ENCODE assay signal across 20 mouse cellular contexts in genomic region chr4:134514309-134514930, GRCm38 (mm10). TPM values are rescaled to one million over a fixed set of nuclear protein-coding genes. Genes with fewer than 3 reads are reported as not detected.
DNase-seq lines count a peak whose midpoint lies in the region; ATAC-seq lines count a peak whose summit lies in the region.
"Had no signal": no experiment of that assay in that cellular context is flagged by ENCODE, and none has a peak within 500 bp of the region (broad histone marks: within the 10 kb centered on the region; RNA-seq: fewer than 3 reads in every experiment).

No protein-coding gene starts in this region.

- WGBS in midbrain, embryonic 11.5 days: 93% methylated on average over 11 of the region's 11 CpGs
- WGBS in midbrain, embryonic 14.5 days: 96% methylated on average over 11 of the region's 11 CpGs
- 45% methylated on average over 11 of the region's 11 CpGs for WGBS in liver, embryonic 13.5 days (ENCODE audit: insufficient replicate concordance)
- WGBS in stomach, embryonic 15.5 days: 85% methylated on average over 11 of the region's 11 CpGs

- ATAC-seq in erythroblast, adult 5-6 weeks (replicated peaks; ENCODE audit: low FRiP score, poor library complexity, severe bottlenecking): no peak
- ATAC-seq in midbrain, embryonic 11.5 days (ENCODE audit: low FRiP score): no peak
- ATAC-seq in midbrain, embryonic 14.5 days (ENCODE audit: low FRiP score, low TSS enrichment): no peak
- ATAC-seq in liver, embryonic 13.5 days (ENCODE audit: low read depth): 0 out of 2 replicates have a peak, but pooled peaks have one; percentile 20
- ATAC-seq in stomach, embryonic 15.5 days (ENCODE audit: insufficient read depth, low FRiP score, low read depth): no peak
- ATAC-seq: activated CD4-positive, CD25-positive, alpha-beta regulatory T cell, adult 4 months; forebrain, embryonic 15.5 days; Patski had no signal

- peak overlapping the region; percentile 31 for H3K4me3 ChIP-seq in erythroblast, embryonic 14.5 days (replicated peaks)
- no peak overlapping the region for H3K4me3 ChIP-seq in midbrain, embryonic 11.5 days (ENCODE audit: low read depth, low read length)
- H3K4me3 ChIP-seq in midbrain, embryonic 14.5 days (replicated peaks; ENCODE audit: low read depth, low read length): no peak overlapping the region
- peak overlapping the region; percentile 77 for H3K4me3 ChIP-seq in liver, embryonic 13.5 days (replicated peaks)
- H3K4me3 ChIP-seq in stomach, embryonic 15.5 days (replicated peaks): no peak overlapping the region
- H3K4me3 ChIP-seq: forebrain, embryonic 15.5 days; heart, embryonic 15.5 days; hindbrain, embryonic 10.5 days; neural tube, embryonic 12.5 days had no signal

- peaks cover 57% of the 10 kb centered on the region for H3K4me1 ChIP-seq in erythroblast, embryonic 14.5 days (ENCODE audit: control insufficient read depth)
- peaks cover 15% of the 10 kb centered on the region for H3K4me1 ChIP-seq in midbrain, embryonic 11.5 days (ENCODE audit: control insufficient read depth, insufficient read depth, low read length)
- H3K4me1 ChIP-seq in midbrain, embryonic 14.5 days (ENCODE audit: control insufficient read depth, insufficient read depth, low read length): no peaks in the 10 kb centered on the region; the same call in 1 of the 2 replicates
- H3K4me1 ChIP-seq in liver, embryonic 13.5 days (replicated peaks): peaks cover 78% of the 10 kb centered on the region
- peaks cover 22% of the 10 kb centered on the region for H3K4me1 ChIP-seq in stomach, embryonic 15.5 days

- peaks cover 47% of the 10 kb centered on the region for H3K36me3 ChIP-seq in erythroblast, embryonic 14.5 days (ENCODE audit: control insufficient read depth)
- no peaks in the 10 kb centered on the region for H3K36me3 ChIP-seq in midbrain, embryonic 11.5 days (ENCODE audit: control insufficient read depth, insufficient read depth, low read length)
- H3K36me3 ChIP-seq in midbrain, embryonic 14.5 days (ENCODE audit: control insufficient read depth, insufficient read depth, low read length): no peaks in the 10 kb centered on the region
- peaks cover 45% of the 10 kb centered on the region for H3K36me3 ChIP-seq in liver, embryonic 13.5 days
- no peaks in the 10 kb centered on the region for H3K36me3 ChIP-seq in stomach, embryonic 15.5 days
- H3K36me3 ChIP-seq: forebrain, embryonic 15.5 days; heart, embryonic 15.5 days; neural tube, embryonic 12.5 days had no signal

- DNase-seq in midbrain, embryonic 11.5 days (ENCODE audit: low spot score, missing footprints): peak; percentile 6
- DNase-seq in midbrain, embryonic 14.5 days: no peak
- DNase-seq in liver, embryonic 13.5 days: peak; percentile 51
- no peak for DNase-seq in left cerebral cortex, postnatal 4 days
- no peak for DNase-seq in left cerebral cortex, postnatal 25 days (ENCODE audit: low spot score in 2 of 2)
- DNase-seq: cerebellum, adult 9-11 months; embryo, embryonic 11 days; kidney, postnatal 4 days; spleen, adult 18-20 months; thymus, postnatal 36 days had no signal

- H3K27me3 ChIP-seq in erythroblast, embryonic 14.5 days (ENCODE audit: control insufficient read depth): no peaks in the 10 kb centered on the region
- H3K27me3 ChIP-seq in midbrain, embryonic 11.5 days (ENCODE audit: control insufficient read depth, insufficient read depth, low read length): no peaks in the 10 kb centered on the region
- H3K27me3 ChIP-seq in midbrain, embryonic 14.5 days (ENCODE audit: control insufficient read depth, insufficient read depth, low read length): no peaks in the 10 kb centered on the region
- no peaks in the 10 kb centered on the region for H3K27me3 ChIP-seq in liver, embryonic 13.5 days
- no peaks in the 10 kb centered on the region for H3K27me3 ChIP-seq in stomach, embryonic 15.5 days (replicated peaks)
- H3K27me3 ChIP-seq: forebrain, embryonic 15.5 days; heart, embryonic 15.5 days; neural tube, embryonic 12.5 days; Patski had no signal

- H3K27ac ChIP-seq in midbrain, embryonic 11.5 days (ENCODE audit: low read depth, low read length): no peak overlapping the region
- no peak overlapping the region for H3K27ac ChIP-seq in midbrain, embryonic 14.5 days (replicated peaks; ENCODE audit: low read depth, low read length)
- H3K27ac ChIP-seq in liver, embryonic 13.5 days: peak overlapping the region; percentile 88
- peak overlapping the region; percentile 26; the same call in 1 of the 2 replicates for H3K27ac ChIP-seq in stomach, embryonic 15.5 days
- H3K27ac ChIP-seq: forebrain, embryonic 15.5 days; hindbrain, embryonic 10.5 days; neural tube, embryonic 12.5 days had no signal

- intact Hi-C loops in left cerebral cortex, postnatal 4 days (cut with DNase I): no loop called here
- intact Hi-C loops in left cerebral cortex, postnatal 25 days (cut with DNase I): no loop called here

- H3K9me3 ChIP-seq in erythroblast, embryonic 14.5 days (ENCODE audit: control insufficient read depth, low read length): no peaks in the 10 kb centered on the region
- H3K9me3 ChIP-seq in midbrain, embryonic 11.5 days (ENCODE audit: control insufficient read depth, low read length): no peaks in the 10 kb centered on the region
- H3K9me3 ChIP-seq in midbrain, embryonic 14.5 days (ENCODE audit: control insufficient read depth, low read length): no peaks in the 10 kb centered on the region
- no peaks in the 10 kb centered on the region for H3K9me3 ChIP-seq in liver, embryonic 13.5 days (replicated peaks)
- no peaks in the 10 kb centered on the region for H3K9me3 ChIP-seq in stomach, embryonic 15.5 days
- H3K9me3 ChIP-seq: forebrain, embryonic 15.5 days; heart, embryonic 15.5 days; hindbrain, embryonic 10.5 days; neural tube, embryonic 12.5 days had no signal

- no peak overlapping the region for H3K9ac ChIP-seq in midbrain, embryonic 11.5 days (ENCODE audit: low read length)
- H3K9ac ChIP-seq in midbrain, embryonic 14.5 days (replicated peaks; ENCODE audit: low read length): no peak overlapping the region
- peak overlapping the region; percentile 62 for H3K9ac ChIP-seq in liver, embryonic 13.5 days
- 0 out of 2 replicates have a peak overlapping the region, but pooled peaks have one; percentile 1 for H3K9ac ChIP-seq in stomach, embryonic 15.5 days
- H3K9ac ChIP-seq: forebrain, embryonic 15.5 days; heart, embryonic 15.5 days; neural tube, embryonic 12.5 days had no signal

- H3K4me2 ChIP-seq in midbrain, embryonic 11.5 days: no peak overlapping the region
- no peak overlapping the region for H3K4me2 ChIP-seq in midbrain, embryonic 14.5 days (ENCODE audit: low read length)
- peak overlapping the region; percentile 93 for H3K4me2 ChIP-seq in liver, embryonic 13.5 days
- no peak overlapping the region for H3K4me2 ChIP-seq in stomach, embryonic 15.5 days
- H3K4me2 ChIP-seq: forebrain, embryonic 15.5 days; heart, embryonic 15.5 days; neural tube, embryonic 12.5 days had no signal

RNA-seq across cellular contexts. Expression of gene Aunip, which starts 3.6 kb away (rescaled TPM):
- 0.18 and 0.29 TPM in 2 replicates for polyA plus RNA-seq in erythroblast, embryonic 14.5 days (2012)
- 4.0 and 7.3 TPM in 2 replicates for total RNA-seq in erythroblast, adult 5-6 weeks (2015; ENCODE audit: low replicate concordance)
- 6.8 and 8.4 TPM in 2 replicates for total RNA-seq in erythroblast, adult 5-6 weeks (2017; ENCODE audit: low replicate concordance)
- 7.8 and 7.9 TPM in 2 replicates for polyA plus RNA-seq in midbrain, embryonic 11.5 days (2014; fragmentation: Nextera tagmentation; extraction: Ambion mirVana)
- 0.78 and 1.6 TPM in 2 replicates for polyA plus RNA-seq in midbrain, embryonic 14.5 days (2014; fragmentation: Nextera tagmentation; extraction: Ambion mirVana)
- 25.4 and 30.6 TPM in 2 replicates for polyA plus RNA-seq in liver, embryonic 13.5 days (2015; fragmentation: Nextera tagmentation; extraction: Ambion mirVana)
- polyA plus RNA-seq in stomach, embryonic 15.5 days (2015; fragmentation: Nextera tagmentation; extraction: Ambion mirVana): 12.7 and 14.0 TPM in 2 replicates
- 1 to 10 TPM; 1.4 to 1.8 TPM for total RNA-seq in left cerebral cortex, postnatal 4 days (2021)
- total RNA-seq in left cerebral cortex, postnatal 25 days (2021): under 1 TPM; 0.37 to 0.60 TPM
- total RNA-seq: monocyte, adult 5-6 weeks had no signal

RNA-seq across cellular contexts. Expression of gene Paqr7, which starts 17.9 kb away (rescaled TPM):
- 0.10 TPM in 1 of 2 replicates, not detected in the other for polyA plus RNA-seq in erythroblast, embryonic 14.5 days (2012)
- 1.7 and 4.4 TPM in 2 replicates for total RNA-seq in erythroblast, adult 5-6 weeks (2015; ENCODE audit: low replicate concordance)
- total RNA-seq in erythroblast, adult 5-6 weeks (2017; ENCODE audit: low replicate concordance): 2.1 and 7.8 TPM in 2 replicates
- 1.3 and 1.4 TPM in 2 replicates for polyA plus RNA-seq in midbrain, embryonic 11.5 days (2014; fragmentation: Nextera tagmentation; extraction: Ambion mirVana)
- 6.6 and 14.3 TPM in 2 replicates for polyA plus RNA-seq in midbrain, embryonic 14.5 days (2014; fragmentation: Nextera tagmentation; extraction: Ambion mirVana)
- polyA plus RNA-seq in liver, embryonic 13.5 days (2015; fragmentation: Nextera tagmentation; extraction: Ambion mirVana): 6.5 and 7.4 TPM in 2 replicates
- polyA plus RNA-seq in stomach, embryonic 15.5 days (2015; fragmentation: Nextera tagmentation; extraction: Ambion mirVana): 6.4 and 6.7 TPM in 2 replicates
- 10 to 100 TPM; 30.7 to 31.7 TPM for total RNA-seq in left cerebral cortex, postnatal 4 days (2021)
- 10 to 100 TPM; 61.2 to 63.3 TPM for total RNA-seq in left cerebral cortex, postnatal 25 days (2021)

RNA-seq across cellular contexts. Expression of gene Mtfr1l, which starts 20.8 kb away (rescaled TPM):
- polyA plus RNA-seq in erythroblast, embryonic 14.5 days (2012): 2.5 and 3.9 TPM in 2 replicates
- total RNA-seq in erythroblast, adult 5-6 weeks (2015; ENCODE audit: low replicate concordance): 7.9 and 20.3 TPM in 2 replicates
- 7.9 and 8.3 TPM in 2 replicates for total RNA-seq in erythroblast, adult 5-6 weeks (2017; ENCODE audit: low replicate concordance)
- polyA plus RNA-seq in midbrain, embryonic 11.5 days (2014; fragmentation: Nextera tagmentation; extraction: Ambion mirVana): 132 and 140 TPM in 2 replicates
- 181 and 185 TPM in 2 replicates for polyA plus RNA-seq in midbrain, embryonic 14.5 days (2014; fragmentation: Nextera tagmentation; extraction: Ambion mirVana)
- 53.7 and 59.2 TPM in 2 replicates for polyA plus RNA-seq in liver, embryonic 13.5 days (2015; fragmentation: Nextera tagmentation; extraction: Ambion mirVana)
- 92.1 and 101 TPM in 2 replicates for polyA plus RNA-seq in stomach, embryonic 15.5 days (2015; fragmentation: Nextera tagmentation; extraction: Ambion mirVana)
- total RNA-seq in left cerebral cortex, postnatal 4 days (2021): 100 to 1,000 TPM in 1 of 2 experiments, 10 to 100 TPM in 1; 99.4 to 102 TPM
- 10 to 100 TPM; 60.2 to 60.7 TPM for total RNA-seq in left cerebral cortex, postnatal 25 days (2021)

RNA-seq across cellular contexts. Expression of gene Selenon, which starts 37.5 kb away (rescaled TPM):
- 0.05 and 0.08 TPM in 2 replicates for polyA plus RNA-seq in erythroblast, embryonic 14.5 days (2012)
- total RNA-seq in erythroblast, adult 5-6 weeks (2015; ENCODE audit: low replicate concordance): 6.3 and 7.9 TPM in 2 replicates
- total RNA-seq in erythroblast, adult 5-6 weeks (2017; ENCODE audit: low replicate concordance): 1.4 and 2.9 TPM in 2 replicates
- 19.1 and 24.6 TPM in 2 replicates for polyA plus RNA-seq in midbrain, embryonic 11.5 days (2014; fragmentation: Nextera tagmentation; extraction: Ambion mirVana)
- 14.2 and 15.9 TPM in 2 replicates for polyA plus RNA-seq in midbrain, embryonic 14.5 days (2014; fragmentation: Nextera tagmentation; extraction: Ambion mirVana)
- polyA plus RNA-seq in liver, embryonic 13.5 days (2015; fragmentation: Nextera tagmentation; extraction: Ambion mirVana): 1.8 and 2.3 TPM in 2 replicates
- polyA plus RNA-seq in stomach, embryonic 15.5 days (2015; fragmentation: Nextera tagmentation; extraction: Ambion mirVana): 33.0 and 37.8 TPM in 2 replicates
- 10 to 100 TPM; 30.2 to 30.4 TPM for total RNA-seq in left cerebral cortex, postnatal 4 days (2021)
- 10 to 100 TPM; 18.6 to 20.9 TPM for total RNA-seq in left cerebral cortex, postnatal 25 days (2021)

RNA-seq across cellular contexts. Expression of gene Stmn1, which starts 46.3 kb away (rescaled TPM):
- 45.6 and 68.9 TPM in 2 replicates for polyA plus RNA-seq in erythroblast, embryonic 14.5 days (2012)
- 207 and 212 TPM in 2 replicates for total RNA-seq in erythroblast, adult 5-6 weeks (2015; ENCODE audit: low replicate concordance)
- total RNA-seq in erythroblast, adult 5-6 weeks (2017; ENCODE audit: low replicate concordance): 201 and 236 TPM in 2 replicates
- polyA plus RNA-seq in midbrain, embryonic 11.5 days (2014; fragmentation: Nextera tagmentation; extraction: Ambion mirVana): 4,454 and 4,703 TPM in 2 replicates
- polyA plus RNA-seq in midbrain, embryonic 14.5 days (2014; fragmentation: Nextera tagmentation; extraction: Ambion mirVana): 6,974 and 7,359 TPM in 2 replicates
- polyA plus RNA-seq in liver, embryonic 13.5 days (2015; fragmentation: Nextera tagmentation; extraction: Ambion mirVana): 514 and 581 TPM in 2 replicates
- polyA plus RNA-seq in stomach, embryonic 15.5 days (2015; fragmentation: Nextera tagmentation; extraction: Ambion mirVana): 1,192 and 1,334 TPM in 2 replicates
- total RNA-seq in left cerebral cortex, postnatal 4 days (2021): 1,000 to 10,000 TPM; 3,425 to 3,590 TPM
- total RNA-seq in left cerebral cortex, postnatal 25 days (2021): 1,000 to 10,000 TPM in 1 of 2 experiments, 100 to 1,000 TPM in 1; 940 to 1,084 TPM

Comparison
In these comparisons a context has a peak if more than half of its experiments do, and no peak if none do; other contexts are left out.
1. DNase-seq: peak in midbrain, embryonic 11.5 days (single experiment) and liver, embryonic 13.5 days (single experiment); none in midbrain, embryonic 14.5 days (single experiment), left cerebral cortex, postnatal 4 days (single experiment) and left cerebral cortex, postnatal 25 days (0 of 2).
2. H3K4me3 ChIP-seq: peak in erythroblast, embryonic 14.5 days (single experiment) and liver, embryonic 13.5 days (single experiment); none in midbrain, embryonic 11.5 days (single experiment), midbrain, embryonic 14.5 days (single experiment) and stomach, embryonic 15.5 days (single experiment).
3. H3K27ac ChIP-seq: peak in liver, embryonic 13.5 days (single experiment) and stomach, embryonic 15.5 days (single experiment); none in midbrain, embryonic 11.5 days (single experiment) and midbrain, embryonic 14.5 days (single experiment).
4. H3K9ac ChIP-seq: peak in liver, embryonic 13.5 days (single experiment) and stomach, embryonic 15.5 days (single experiment); none in midbrain, embryonic 11.5 days (single experiment) and midbrain, embryonic 14.5 days (single experiment).
5. RNA of gene Mtfr1l, which starts 20.8 kb away (polyA plus RNA-seq): 181 to 185 TPM in midbrain, embryonic 14.5 days, 132 to 140 TPM in midbrain, embryonic 11.5 days, 92.1 to 101 TPM in stomach, embryonic 15.5 days and 53.7 to 59.2 TPM in liver, embryonic 13.5 days; 2.5 to 3.9 TPM in erythroblast, embryonic 14.5 days; every median in the first group is over 10 times any median in the second.